Mouse (Mus musculus) heart, embryonic 13.5 days (tissue): ENCODE measurements around the gene Mia2. TPM values are rescaled to one million over a fixed set of nuclear protein-coding genes. Genes with fewer than 3 reads are reported as not detected.
"Not testable (repeated sequence)": the region's sequence is repeated elsewhere in the genome, so short reads cannot be mapped to it uniquely, and the experiment has no call there.

Source experiments
- ATAC-seq: fragments of 200-750 bp; cut with Nextera tagmentation; 2 replicates; pipeline ENCODE4 v1.8.0; 2017; ENCODE audit warnings: moderate TSS enrichment; ENCODE audit not compliant: insufficient number of reproducible peaks, low FRiP score, low TSS enrichment; ENCODE audit errors: extremely low read depth
- H3K27ac ChIP-seq: fragments of 300-500 bp; sonication (generic); replicated peaks from 2 replicates; pipeline ENCODE4 v1.5.1; 2015; ENCODE audit warnings: moderate library complexity, mild to moderate bottlenecking, inconsistent platforms
- H3K27me3 ChIP-seq: fragments of 300-500 bp; sonication (generic); replicated peaks from 2 replicates; pipeline ENCODE4 v1.6.1; 2015; ENCODE audit warnings: mild to moderate bottlenecking, inconsistent platforms
- H3K36me3 ChIP-seq: fragments of 300-500 bp; sonication (generic); 2 replicates; pipeline ENCODE4 v1.6.1; 2015; ENCODE audit warnings: mild to moderate bottlenecking, inconsistent platforms
- H3K4me1 ChIP-seq: fragments of 300-500 bp; sonication (generic); 2 replicates; pipeline ENCODE4 v1.6.1; 2015; ENCODE audit warnings: inconsistent platforms
- H3K4me2 ChIP-seq: fragments of 300-500 bp; sonication (generic); 2 replicates; pipeline ENCODE4 v1.6.1; 2015; ENCODE audit warnings: inconsistent platforms, mild to moderate bottlenecking, moderate library complexity
- H3K4me3 ChIP-seq: fragments of 300-500 bp; sonication (generic); 2 replicates; pipeline ENCODE4 v1.5.1; 2015; ENCODE audit warnings: moderate library complexity, mild to moderate bottlenecking, inconsistent platforms
- H3K9ac ChIP-seq: fragments of 300-500 bp; sonication (generic); 2 replicates; pipeline ENCODE4 v1.6.1; 2015; ENCODE audit warnings: inconsistent platforms, mild to moderate bottlenecking, moderate library complexity
- H3K9me3 ChIP-seq: fragments of 300-500 bp; sonication (generic); 2 replicates; pipeline ENCODE4 v1.6.1; 2016; ENCODE audit warnings: inconsistent platforms
- WGBS: fragments of 180-500 bp; shearing (Covaris S2); methylation state at CpG from one replicate; pipeline ENCODE4 v1.1.7; 2015; ENCODE audit warnings: mixed read lengths; 5-methylcytosine and 5-hydroxymethylcytosine counted together
- polyA plus RNA-seq: library from polyadenylated mRNA; unstranded; fragments of >200 nt; fragmentation: Nextera tagmentation; extraction: Ambion mirVana; gene quantifications from 2 replicates; pipeline ENCODE4 v1.2.1, GENCODE M21; 2015

Mia2 gene
- polyA plus RNA-seq, 1 experiment from 2014 or later = 34.8 TPM

DNA sequence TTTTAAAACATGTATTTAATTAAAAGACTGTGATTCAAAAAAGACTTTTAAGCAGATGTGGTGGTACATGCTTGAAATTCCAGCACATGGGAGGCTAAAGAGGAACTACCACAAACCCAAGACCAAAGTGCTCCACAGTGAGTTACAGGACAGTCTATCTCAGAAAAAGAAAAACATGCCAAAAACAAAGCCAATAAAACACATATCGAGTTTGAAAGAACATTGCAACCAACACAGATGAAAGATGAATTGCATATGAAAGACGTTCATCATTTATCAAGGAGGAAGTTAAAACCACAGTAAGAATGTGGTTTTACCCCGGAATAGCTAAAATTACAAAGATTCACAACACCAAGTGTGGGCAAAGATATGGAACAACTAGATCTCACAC lies 111.4 kb downstream of the Mia2 start:
- Histone ChIP-seq H3K4me2 (no peak overlapping the region), H3K27ac (0 out of 2 replicates have a peak overlapping the region, but pooled peaks have one; percentile 4), H3K9me3 (0 out of 2 replicates have a peak, but pooled peaks cover 4% of the 10 kb centered on the region), H3K36me3 (peaks cover 42% of the 10 kb centered on the region), H3K27me3 (no peaks in the 10 kb centered on the region), H3K4me3 (no peak overlapping the region), H3K4me1 (peaks cover 11% of the 10 kb centered on the region), H3K9ac (no peak overlapping the region)
- WGBS = 78% methylated on average over 3 of the region's 3 CpGs
- ATAC-seq = no peak

DNA sequence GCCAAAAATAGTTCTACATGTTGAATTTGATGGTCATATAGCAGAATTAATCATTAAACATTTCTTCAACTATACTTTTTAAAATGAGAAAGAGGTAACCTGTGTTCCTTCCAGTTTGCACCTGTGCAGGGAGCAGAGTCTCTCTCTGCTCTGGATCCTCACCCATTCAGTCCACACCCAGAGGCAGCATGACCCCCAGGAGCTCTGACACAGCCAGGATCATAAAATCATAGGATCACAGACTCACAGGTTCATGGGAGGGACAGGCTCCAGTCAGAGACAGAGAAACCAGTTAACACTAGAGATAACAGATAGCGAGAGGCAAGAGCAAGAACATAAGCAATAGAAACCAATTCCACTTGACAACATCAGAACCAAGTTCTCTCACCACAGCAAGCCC lies 112.2 kb downstream of the Mia2 start:
- WGBS = 50% methylated on average over 1 of the region's 1 CpGs
- peaks cover 11% of the 10 kb centered on the region for H3K4me1 ChIP-seq
- peaks cover 44% of the 10 kb centered on the region for H3K36me3 ChIP-seq
- 0 out of 2 replicates have a peak, but pooled peaks cover 4% of the 10 kb centered on the region for H3K9me3 ChIP-seq
- ATAC-seq = no peak
- no peak overlapping the region for H3K4me2 ChIP-seq
- H3K9ac ChIP-seq = no peak overlapping the region
- H3K4me3 ChIP-seq = no peak overlapping the region
- no peak overlapping the region for H3K27ac ChIP-seq
- H3K27me3 ChIP-seq = no peaks in the 10 kb centered on the region

DNA sequence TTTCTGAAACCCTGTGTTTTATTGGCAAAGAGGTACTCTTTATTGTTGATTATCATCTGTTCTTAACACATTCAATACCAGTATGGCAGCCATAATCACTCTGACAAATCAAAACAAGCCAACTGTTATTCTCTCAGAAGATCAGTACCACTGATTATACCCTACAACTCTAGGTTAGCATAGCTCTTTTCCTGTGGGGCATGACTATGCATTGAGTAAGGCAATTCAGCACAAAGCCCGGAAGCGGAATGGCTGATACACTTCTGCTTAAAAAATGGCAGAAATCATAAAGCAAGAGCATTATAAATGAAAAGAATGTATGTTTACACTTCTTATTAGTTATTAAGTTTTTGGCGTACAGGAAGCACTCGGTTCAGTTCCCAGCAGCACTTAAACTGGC lies 120.6 kb downstream of the Mia2 start:
- peaks cover 17% of the 10 kb centered on the region for H3K36me3 ChIP-seq
- no peak overlapping the region; the same call in 1 of the 2 replicates for H3K4me2 ChIP-seq
- no peak overlapping the region for H3K9ac ChIP-seq
- H3K4me1 ChIP-seq = peaks cover 26% of the 10 kb centered on the region
- no peak overlapping the region for H3K4me3 ChIP-seq
- no peaks in the 10 kb centered on the region for H3K27me3 ChIP-seq
- WGBS = 93% methylated on average over 4 of the region's 4 CpGs
- H3K9me3 ChIP-seq = 0 out of 2 replicates have a peak, but pooled peaks cover 4% of the 10 kb centered on the region
- H3K27ac ChIP-seq = no peak overlapping the region
- ATAC-seq = no peak

DNA sequence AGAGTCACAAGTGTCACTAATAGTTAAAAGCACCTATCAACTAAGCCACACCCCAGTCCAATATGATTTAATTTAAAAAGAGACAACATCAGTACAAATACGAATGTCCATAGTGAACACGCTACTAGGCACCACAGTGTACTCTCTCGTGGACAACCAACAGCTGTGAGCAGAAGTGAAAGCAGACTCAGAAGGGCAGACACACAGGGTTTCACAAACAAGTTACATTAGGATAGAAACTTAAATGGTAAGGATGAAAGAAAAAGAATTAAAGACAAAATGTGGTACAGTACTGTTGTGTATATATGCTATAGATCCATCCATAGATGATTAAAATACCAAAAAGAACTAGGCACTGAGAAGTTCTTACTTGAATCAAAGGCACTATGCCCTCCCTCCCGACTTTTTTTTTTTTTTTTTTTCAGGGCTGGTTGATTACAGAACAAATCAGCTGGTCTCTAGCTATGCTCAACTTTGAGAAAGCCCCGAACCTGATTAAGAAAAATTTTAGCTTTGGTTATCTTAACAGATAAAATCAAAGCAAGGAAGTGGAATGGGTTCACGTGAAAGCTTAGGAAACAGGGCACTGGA lies 121.2 kb downstream of the Mia2 start:
- H3K27me3 ChIP-seq = no peaks in the 10 kb centered on the region
- H3K4me3 ChIP-seq = no peak overlapping the region
- no peaks in the 10 kb centered on the region for H3K9me3 ChIP-seq
- H3K4me1 ChIP-seq = peaks cover 26% of the 10 kb centered on the region
- no peak overlapping the region for H3K9ac ChIP-seq
- peaks cover 11% of the 10 kb centered on the region for H3K36me3 ChIP-seq
- peak overlapping the region; percentile 88 for H3K4me2 ChIP-seq
- ATAC-seq = no peak
- no peak overlapping the region for H3K27ac ChIP-seq
- 74% methylated on average over 6 of the region's 6 CpGs for WGBS

DNA sequence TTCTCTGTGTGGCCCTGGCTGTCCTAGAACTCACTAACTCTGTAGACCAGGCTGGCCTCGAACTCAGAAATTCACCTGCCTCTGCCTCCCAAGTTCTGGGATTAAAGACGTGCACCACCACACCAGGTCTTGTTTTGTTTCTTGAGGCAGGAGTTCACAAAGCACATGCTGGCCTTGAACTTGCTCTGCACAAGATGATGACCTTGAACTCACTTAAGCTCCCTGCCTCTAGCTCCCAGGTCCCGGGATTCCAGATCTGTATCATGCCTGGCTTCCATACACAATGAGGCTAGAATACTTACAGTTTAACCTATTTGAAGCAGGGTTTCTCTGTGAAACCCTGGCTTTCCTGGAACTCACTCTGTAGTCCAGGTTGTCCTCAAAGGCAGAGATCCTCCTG lies 121.7 kb downstream of the Mia2 start:
- no peak for ATAC-seq
- H3K36me3 ChIP-seq = peaks cover 6% of the 10 kb centered on the region
- WGBS = 67% methylated on average over 3 of the region's 3 CpGs
- H3K4me2 ChIP-seq = peak overlapping the region; percentile 88
- H3K9ac ChIP-seq = peak overlapping the region; percentile 85; the same call in 1 of the 2 replicates
- no peak overlapping the region for H3K27ac ChIP-seq
- no peaks in the 10 kb centered on the region for H3K9me3 ChIP-seq
- peak overlapping the region; percentile 79 for H3K4me3 ChIP-seq
- H3K27me3 ChIP-seq = no peaks in the 10 kb centered on the region
- peaks cover 26% of the 10 kb centered on the region for H3K4me1 ChIP-seq

DNA sequence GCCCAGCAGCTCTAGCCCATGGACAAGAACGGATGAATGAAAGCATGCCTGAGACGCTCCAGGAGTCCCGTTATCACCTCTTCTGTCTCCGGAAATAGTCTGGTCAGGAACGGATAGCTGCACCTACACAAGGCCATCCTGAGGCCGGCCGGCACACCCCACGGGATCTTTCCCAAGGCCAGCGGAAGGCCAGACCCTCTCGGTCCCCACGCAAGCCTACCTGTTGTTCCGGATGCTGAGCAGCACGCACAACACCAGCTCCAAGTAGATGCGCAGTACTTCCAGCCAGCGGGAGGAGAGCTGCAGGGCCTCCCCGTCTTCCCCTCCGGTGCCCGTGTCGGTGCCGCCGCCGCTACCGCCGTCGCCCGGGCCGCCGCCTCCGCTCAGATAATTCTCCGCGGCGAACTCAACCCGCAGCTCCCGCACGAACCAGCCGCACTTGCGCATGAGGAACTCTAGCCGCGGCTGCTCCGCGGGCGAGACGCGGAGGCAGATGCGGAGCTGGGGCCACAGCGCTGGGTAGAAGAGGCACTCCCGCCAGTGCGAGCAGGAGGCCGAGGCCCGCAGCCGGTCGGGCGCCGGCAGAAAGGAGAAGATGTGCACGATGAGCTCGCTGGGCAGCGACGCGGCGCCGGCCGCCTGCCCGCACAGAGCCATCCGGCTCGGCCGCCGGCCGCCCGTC lies 123.2 kb downstream of the Mia2 start:
- Histone ChIP-seq H3K36me3 (no peaks in the 10 kb centered on the region), H3K4me3 (peak overlapping the region; percentile 79), H3K4me1 (peaks cover 26% of the 10 kb centered on the region), H3K27me3 (no peaks in the 10 kb centered on the region), H3K9me3 (no peaks in the 10 kb centered on the region), H3K9ac (peak overlapping the region; percentile 85), H3K27ac (peak overlapping the region; percentile 95), H3K4me2 (peak overlapping the region; percentile 88)
- whole genome bisulfite sequencing = under 1% methylated on average over 63 of the region's 69 CpGs
- ATAC-seq = no peak; the same call in 1 of the 2 replicates

DNA sequence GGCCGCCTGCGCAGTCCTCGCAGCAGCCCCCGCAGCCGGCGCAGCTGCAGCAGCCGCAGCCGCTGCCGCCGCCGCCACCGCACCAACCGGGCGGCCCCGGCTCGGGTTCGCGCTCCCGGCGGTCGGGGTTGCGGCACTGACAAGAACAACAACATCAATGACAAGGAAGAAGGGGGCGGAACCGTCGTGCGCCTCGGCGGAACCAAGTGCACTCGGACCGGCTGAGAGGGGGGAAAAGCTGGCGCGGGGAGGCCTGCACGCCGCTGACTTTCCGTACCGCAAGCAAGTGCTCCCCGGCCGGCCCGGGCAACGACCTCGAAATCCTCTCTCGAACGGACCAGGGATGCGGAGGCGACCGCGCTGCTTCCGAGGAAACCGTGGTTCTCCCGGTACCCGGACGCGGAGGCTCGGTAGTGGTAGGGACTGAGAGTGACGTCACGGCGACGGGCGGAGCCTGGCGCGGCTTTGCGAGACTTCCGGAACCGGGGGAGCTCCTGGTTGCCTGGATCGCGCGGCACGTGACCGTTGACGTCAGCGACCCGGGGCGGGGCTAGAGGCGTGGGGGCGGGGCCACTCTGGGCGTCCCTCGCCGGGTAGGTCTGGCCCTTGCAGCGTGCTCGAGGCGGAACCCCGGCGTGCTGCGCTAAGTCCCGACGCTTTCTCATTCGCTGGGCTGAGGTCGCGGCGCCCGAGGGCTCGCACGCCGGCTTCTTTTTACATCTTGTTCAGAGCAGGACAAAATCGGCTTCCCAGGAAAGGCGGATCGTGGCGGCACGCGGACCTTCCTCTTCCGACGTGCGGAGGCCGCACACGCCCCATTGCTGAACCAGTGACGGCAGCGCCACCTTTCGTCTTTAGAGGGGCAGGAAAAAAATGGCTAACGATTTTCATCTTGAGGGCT lies 124.0 kb downstream of the Mia2 start, which contains the start of gene Fbxo33:
Gene Fbxo33, minus strand, starts transcription at position 401 of the 901 bp plus-strand sequence.
- WGBS = under 1% methylated on average over 109 of the region's 109 CpGs
- Histone ChIP-seq H3K9me3 (no peaks in the 10 kb centered on the region), H3K4me1 (peaks cover 26% of the 10 kb centered on the region), H3K27ac (peak within 1 kb of the TSS; percentile 95), H3K36me3 (no peaks in the 10 kb centered on the region), H3K4me3 (peak within 1 kb of the TSS; percentile 79), H3K27me3 (no peaks in the 10 kb centered on the region), H3K4me2 (peak within 1 kb of the TSS; percentile 88), H3K9ac (peak within 1 kb of the TSS; percentile 85)
- ATAC-seq = peak; percentile 94

DNA sequence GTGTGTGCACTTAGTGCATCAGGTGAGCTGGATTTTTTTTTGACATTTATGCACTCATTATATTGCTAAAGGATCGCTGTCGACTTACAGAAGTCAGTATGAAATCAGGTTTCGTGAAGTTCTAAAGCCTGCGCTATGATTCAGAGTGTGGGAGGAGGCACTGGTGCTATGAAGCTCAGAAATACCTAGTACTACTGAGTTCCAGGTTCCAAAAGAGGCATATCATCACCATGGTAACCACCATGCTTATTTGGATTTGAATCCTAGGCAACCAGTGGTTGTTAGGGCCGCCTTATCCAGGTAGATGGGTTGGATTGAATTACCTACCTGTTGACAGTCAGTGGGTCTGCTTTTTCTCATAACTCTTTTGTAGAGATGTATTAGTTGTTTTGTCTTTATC lies 132.8 kb downstream of the Mia2 start:
- Histone ChIP-seq H3K36me3 (no peaks in the 10 kb centered on the region), H3K27ac (no peak overlapping the region), H3K27me3 (no peaks in the 10 kb centered on the region), H3K9ac (no peak overlapping the region), H3K9me3 (peaks cover 10% of the 10 kb centered on the region; the same call in 1 of the 2 replicates), H3K4me1 (no peaks in the 10 kb centered on the region), H3K4me3 (no peak overlapping the region), H3K4me2 (no peak overlapping the region)
- WGBS = 83% methylated on average over 5 of the region's 5 CpGs
- ATAC-seq = no peak

DNA sequence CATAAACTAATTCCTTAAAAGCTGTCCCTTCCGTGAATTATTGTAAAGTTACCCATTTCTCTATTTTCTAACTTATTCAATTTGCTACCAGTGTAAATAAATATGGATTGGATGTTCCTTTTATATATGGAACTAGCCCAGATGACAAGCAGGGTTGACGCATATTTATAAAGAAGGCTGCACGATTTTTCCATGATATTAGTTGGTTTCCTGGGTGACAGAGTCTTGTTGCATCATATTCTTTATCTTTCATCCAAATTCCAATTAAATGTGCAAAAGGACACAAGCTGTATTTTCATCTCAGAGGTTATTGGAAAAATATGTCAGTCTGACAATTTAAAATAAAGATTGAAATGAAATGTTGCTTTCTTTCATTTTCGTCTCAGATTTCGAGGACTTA lies 142.8 kb downstream of the Mia2 start:
- no peaks in the 10 kb centered on the region for H3K27me3 ChIP-seq
- 74% methylated on average over 5 of the region's 5 CpGs for WGBS
- ATAC-seq = no peak
- H3K36me3 ChIP-seq = no peaks in the 10 kb centered on the region
- H3K9ac ChIP-seq = no peak overlapping the region
- H3K4me2 ChIP-seq = no peak overlapping the region
- no peaks in the 10 kb centered on the region for H3K9me3 ChIP-seq
- no peak overlapping the region for H3K27ac ChIP-seq
- no peak overlapping the region for H3K4me3 ChIP-seq
- H3K4me1 ChIP-seq = no peaks in the 10 kb centered on the region

DNA sequence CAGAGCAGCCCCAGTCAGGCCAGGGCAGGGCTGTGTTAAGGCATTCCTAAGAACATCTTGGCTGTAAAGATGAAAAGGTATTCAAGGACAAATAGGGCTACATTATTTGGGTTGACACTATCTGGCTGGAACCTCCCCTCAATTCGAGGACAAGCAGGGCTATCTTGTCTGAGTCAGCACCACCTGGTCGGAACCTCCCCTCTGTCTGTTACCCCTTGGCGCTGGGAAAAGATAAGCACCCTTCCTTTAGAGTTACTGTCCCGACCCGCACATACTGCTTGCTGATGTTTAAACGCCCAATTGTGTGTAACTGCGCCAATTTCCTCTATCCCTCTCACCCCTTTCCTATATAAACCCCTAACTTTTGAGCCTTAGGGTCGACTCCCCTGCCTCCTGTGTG lies 145.4 kb downstream of the Mia2 start:
- WGBS = 74% methylated on average over 8 of the region's 8 CpGs
- H3K36me3 ChIP-seq, H3K9me3 ChIP-seq: not testable (repeated sequence)

More for the DNA sequence above, 145.4 kb downstream of the Mia2 start:
- ATAC-seq, H3K4me1 ChIP-seq, H3K27me3 ChIP-seq, H3K9ac ChIP-seq, H3K4me2 ChIP-seq, H3K27ac ChIP-seq, H3K4me3 ChIP-seq: not testable (repeated sequence)
